Mouse (Mus musculus): ENCODE results near the gene Gng2.

GRCm38 (mm10) chr14:19825481-19825880 lies 151.9 kb downstream of the Gng2 start:
- TF ChIP-seq MAX (IDR thresholded peaks at IDR 0.05) (no peak), USF1 (IDR thresholded peaks at IDR 0.05; ENCODE audit: low read depth) (no peak), MYOD1 (IDR thresholded peaks at IDR 0.05; ENCODE audit: control insufficient read depth, insufficient read length, low read depth) (no peak), CTCF (IDR thresholded peaks at IDR 0.05; ENCODE audit: control insufficient read depth, insufficient read depth, insufficient read length) (no peak), FOSL1 (IDR thresholded peaks at IDR 0.05; ENCODE audit: insufficient read depth, low read length, poor library complexity, severe bottlenecking) (no peak), CEBPB (IDR thresholded peaks at IDR 0.05; ENCODE audit: low read depth) (no peak)
